Mouse (Mus musculus) bone marrow, adult 2 months (tissue): Measurements from ENCODE around the gene Sntn.

Source experiments
- CTCF ChIP-seq: fragments of 200-500 bp; IDR thresholded peaks from 2 replicates; pipeline ENCODE4 v1.5.1; 2011; ENCODE audit warnings: low read length, control low read depth; ENCODE audit not compliant: control insufficient read depth, insufficient read depth
- POLR2A ChIP-seq: fragments of 200-500 bp; IDR thresholded peaks from 2 replicates; pipeline ENCODE4 v1.6.1; 2011; ENCODE audit warnings: low read depth, mild to moderate bottlenecking, control low read depth, low read length, borderline replicate concordance; ENCODE audit not compliant: control insufficient read depth

- TF ChIP-seq CTCF (no peak), POLR2A (no peak)
Measured at GRCm38 (mm10) chr14:13690426-13690825, 19.8 kb downstream of the Sntn start.
